Mouse (Mus musculus): ENCODE data around the gene Ints14.
"Not testable (repeated sequence)": the region's sequence is repeated elsewhere in the genome, so short reads cannot be mapped to it uniquely, and the experiment has no call there.

Ints14 gene

DNA sequence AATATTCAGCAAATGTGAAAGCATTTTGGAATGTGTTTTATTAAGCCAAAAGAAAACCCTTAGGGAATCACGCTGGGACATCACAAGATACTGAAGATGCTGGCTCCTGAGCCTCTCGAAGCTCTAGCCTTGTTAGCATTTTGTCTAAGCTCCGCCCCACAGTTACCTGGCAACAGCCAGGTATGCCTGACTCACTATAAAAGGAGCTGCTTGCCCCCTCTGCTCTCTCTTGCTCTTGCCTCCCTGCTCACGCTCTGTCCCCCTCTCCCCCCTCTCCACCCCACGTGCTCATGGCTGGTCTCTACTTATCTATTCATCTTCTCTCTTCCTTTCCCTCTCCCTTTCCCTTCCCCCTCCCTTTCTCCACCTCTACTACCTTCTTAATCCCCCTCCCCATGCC lies 8.7 kb upstream of the Ints14 start:
- no peak for DNase-seq (ENCODE audit: low read depth, low spot score)

DNA sequence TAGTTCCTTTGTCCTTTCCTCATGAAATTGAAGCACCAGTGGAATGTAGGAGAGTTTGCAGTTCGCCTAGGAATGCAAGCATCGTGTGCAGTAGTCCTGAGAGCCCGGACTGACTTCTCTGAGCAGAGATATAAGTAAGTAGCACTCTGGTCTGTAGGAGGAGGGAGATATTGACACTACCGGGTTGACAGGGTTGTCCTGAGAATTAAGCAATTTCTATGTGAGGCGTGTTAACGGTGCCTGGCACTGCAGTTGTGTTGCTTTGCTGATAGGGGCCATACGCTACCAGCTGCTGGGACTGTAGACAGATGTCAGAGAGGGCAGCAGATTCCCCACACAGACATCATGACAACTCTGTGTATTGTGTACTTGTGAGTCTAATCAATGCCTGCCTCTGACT lies 7.5 kb upstream of the Ints14 start:
- no peak for DNase-seq (ENCODE audit: low read depth, low spot score)

DNA sequence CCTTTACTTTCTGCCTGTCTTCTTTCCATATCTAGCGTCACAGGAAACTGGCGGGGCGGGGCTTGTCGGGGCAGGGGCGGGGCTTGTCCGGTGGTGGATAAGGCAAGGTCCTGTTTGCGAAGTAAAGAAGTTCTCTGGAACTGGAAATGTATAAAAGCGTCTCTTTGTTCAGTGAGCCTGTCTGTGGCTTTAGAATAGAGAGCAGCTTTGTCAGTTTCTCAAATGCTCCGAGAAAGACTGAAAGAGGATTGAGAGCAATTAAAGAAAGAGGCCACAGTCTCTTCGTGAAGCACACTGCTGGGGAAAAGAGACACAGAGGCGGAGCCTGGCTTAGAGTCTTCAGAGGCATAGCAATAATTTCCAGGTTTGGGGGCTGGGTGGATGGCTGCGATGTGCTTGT lies 4.4 kb upstream of the Ints14 start:
- DNase-seq (ENCODE audit: low read depth, low spot score) = peak; percentile 71

GRCm38 (mm10) chr9:64957276-64957675 lies 3.4 kb upstream of the Ints14 start:
- DNase-seq (ENCODE audit: low read depth, low spot score) = no peak

GRCm38 (mm10) chr9:64960978-64961320 lies 244 bp downstream of the Ints14 start:
- no peak for DNase-seq (ENCODE audit: low read depth, low spot score)

- no peak for DNase-seq (ENCODE audit: low read depth, low spot score)
Measured at GRCm38 (mm10) chr9:64980548-64980947, 19.8 kb downstream of the Ints14 start.

DNA sequence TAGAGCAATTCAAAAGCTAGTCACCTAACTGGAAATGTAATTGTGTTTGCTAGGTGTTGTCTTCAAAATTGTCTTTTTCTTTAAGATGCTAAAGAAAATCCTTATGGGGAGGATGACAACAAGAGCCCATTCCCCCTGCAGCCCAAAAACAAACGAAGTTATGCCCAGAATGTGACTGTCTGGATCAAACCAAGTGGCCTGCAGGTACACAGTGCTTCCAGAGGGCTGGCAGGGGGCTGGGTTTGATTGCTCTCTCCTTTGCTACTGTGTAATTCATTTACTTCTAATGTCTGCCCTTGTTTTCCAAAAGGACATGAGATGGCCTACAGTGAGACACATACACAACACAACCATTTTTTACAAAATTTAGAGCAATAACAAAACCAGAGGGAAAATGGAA lies 21.2 kb downstream of the Ints14 start:
- no peak for DNase-seq (ENCODE audit: low read depth, low spot score)

- DNase-seq (ENCODE audit: low read depth, low spot score) = no peak
Measured at GRCm38 (mm10) chr9:64985037-64985794, 24.5 kb downstream of the Ints14 start.

DNA sequence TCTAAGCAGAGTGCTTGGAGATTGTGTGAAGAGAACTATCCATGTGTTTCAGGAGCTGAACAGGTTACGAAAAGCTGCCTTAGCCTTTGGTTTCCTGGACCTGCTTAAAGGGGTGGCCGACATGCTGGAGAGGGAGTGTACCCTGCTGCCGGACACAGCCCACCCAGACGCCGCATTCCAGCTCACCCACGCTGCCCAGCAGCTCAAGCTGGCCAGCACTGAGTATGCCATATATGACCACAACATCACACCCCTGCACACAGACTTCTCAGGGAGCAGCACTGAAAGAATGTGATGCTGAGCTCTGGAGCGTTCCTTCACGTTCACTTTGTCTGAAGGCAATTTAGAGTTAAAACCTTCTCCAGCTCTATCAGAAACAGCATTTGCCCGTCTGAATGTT lies 25.1 kb downstream of the Ints14 start:
- no peak for DNase-seq (ENCODE audit: low read depth, low spot score)

DNA sequence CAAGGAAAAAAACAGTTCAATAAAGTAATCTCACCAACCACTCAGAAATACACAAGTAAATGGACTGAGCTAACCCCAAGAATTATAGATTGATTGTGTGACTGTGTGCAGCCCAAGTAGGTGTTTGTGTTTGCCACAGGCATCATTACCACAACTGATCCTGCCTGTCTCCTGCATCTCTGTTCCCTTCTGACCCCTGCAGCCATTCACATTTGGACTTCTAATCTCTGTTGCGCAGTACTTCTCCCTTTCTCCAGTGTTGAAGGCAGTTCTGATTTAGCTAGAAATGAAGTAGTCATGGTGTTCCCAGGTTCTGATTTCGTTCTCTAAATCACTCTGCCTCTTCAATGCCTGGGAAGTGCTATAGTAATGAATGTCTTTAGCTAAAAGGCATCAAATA lies 26.9 kb downstream of the Ints14 start:
- no peak for DNase-seq (ENCODE audit: low read depth, low spot score)

GRCm38 (mm10) chr9:64988443-64988842 lies 27.7 kb downstream of the Ints14 start:
- DNase-seq (ENCODE audit: low read depth, low spot score) = no peak

DNA sequence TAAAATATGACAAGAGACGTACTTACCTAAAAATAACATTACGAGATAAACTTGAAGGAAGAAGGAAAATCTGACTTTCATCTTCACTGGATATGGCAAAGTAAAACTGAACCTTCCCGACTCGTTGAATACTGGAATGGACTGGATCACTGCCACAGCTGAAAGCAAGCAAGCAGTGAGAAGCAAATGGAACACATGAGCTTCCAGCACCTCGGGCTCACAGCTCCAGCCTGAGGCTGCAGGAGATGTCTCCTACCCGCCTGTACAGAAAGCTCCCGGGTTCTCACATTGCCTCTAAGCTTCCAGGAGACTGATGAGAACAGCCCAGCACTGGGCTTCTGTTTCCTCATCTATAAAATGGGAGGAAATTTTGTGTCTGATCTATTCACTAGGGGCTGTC lies 29.6 kb downstream of the Ints14 start:
- DNase-seq (ENCODE audit: low read depth, low spot score) = no peak

DNA sequence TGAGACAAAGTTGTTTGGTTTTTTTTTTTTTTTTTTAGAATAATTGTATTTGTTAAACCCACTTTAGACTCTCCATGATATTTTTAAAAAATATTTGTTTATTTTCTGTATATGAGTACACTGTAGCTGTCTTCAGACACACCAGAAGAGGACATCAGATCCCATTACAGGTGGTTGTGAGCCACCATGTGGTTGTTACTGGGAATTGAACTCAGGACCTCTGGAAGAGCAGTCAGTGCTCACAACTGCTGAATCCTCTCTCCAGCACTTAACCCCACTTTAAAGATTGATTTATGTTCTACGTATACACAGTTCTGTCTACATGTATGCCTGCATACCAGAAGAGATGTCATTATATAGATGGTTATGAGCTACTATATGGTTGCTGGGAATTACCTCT lies 34.8 kb downstream of the Ints14 start:
- not testable (repeated sequence) for DNase-seq (ENCODE audit: low read depth, low spot score)

DNA sequence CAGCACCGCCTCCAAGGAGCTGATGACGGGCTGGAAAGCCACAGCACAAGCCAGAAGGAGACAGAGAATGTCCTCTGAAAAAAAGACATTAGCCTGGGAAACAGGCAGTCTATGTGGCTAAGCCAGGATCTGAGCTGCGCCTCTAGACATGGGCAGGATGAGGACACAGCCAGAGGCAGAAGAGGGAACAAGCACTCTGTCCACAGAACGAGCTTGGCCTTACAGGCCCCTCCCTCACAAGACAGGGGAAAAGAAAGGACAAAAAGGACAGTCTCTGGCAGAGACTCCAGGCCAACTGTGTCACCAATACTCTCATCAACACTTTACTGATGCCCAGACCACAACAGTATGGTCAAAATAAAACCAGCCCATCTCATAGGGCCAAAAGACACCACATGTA lies 40.8 kb downstream of the Ints14 start:
- DNase-seq (ENCODE audit: low read depth, low spot score) = no peak

GRCm38 (mm10) chr9:65005737-65006136 lies 45.0 kb downstream of the Ints14 start:
- DNase-seq (ENCODE audit: low read depth, low spot score) = no peak

DNA sequence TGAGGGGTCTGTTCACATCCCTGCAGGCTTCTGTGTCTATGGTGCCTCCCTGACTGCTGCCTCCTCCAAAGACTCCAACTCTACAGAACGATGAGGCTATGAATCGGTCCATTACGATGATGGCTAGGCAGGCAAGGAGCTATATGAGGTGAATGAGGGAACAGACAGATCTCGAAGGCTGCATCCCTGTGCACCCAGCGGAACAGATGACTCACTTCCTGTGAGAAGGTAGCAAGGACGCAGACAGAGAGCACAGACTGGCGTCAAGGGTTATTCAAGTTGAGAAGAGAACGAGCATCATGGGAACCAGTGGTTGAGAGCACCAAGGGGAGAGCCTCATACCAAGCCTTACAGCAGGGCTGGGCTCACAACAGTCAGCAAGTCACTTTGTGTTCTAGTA lies 49.9 kb downstream of the Ints14 start:
- DNase-seq (ENCODE audit: low read depth, low spot score) = peak; percentile 20

- peak; percentile 18 for DNase-seq (ENCODE audit: low read depth, low spot score)
Measured at GRCm38 (mm10) chr9:65011304-65011703, 50.6 kb downstream of the Ints14 start.

GRCm38 (mm10) chr9:65015461-65016222 lies 54.9 kb downstream of the Ints14 start:
- DNase-seq (ENCODE audit: low read depth, low spot score) = no peak

DNA sequence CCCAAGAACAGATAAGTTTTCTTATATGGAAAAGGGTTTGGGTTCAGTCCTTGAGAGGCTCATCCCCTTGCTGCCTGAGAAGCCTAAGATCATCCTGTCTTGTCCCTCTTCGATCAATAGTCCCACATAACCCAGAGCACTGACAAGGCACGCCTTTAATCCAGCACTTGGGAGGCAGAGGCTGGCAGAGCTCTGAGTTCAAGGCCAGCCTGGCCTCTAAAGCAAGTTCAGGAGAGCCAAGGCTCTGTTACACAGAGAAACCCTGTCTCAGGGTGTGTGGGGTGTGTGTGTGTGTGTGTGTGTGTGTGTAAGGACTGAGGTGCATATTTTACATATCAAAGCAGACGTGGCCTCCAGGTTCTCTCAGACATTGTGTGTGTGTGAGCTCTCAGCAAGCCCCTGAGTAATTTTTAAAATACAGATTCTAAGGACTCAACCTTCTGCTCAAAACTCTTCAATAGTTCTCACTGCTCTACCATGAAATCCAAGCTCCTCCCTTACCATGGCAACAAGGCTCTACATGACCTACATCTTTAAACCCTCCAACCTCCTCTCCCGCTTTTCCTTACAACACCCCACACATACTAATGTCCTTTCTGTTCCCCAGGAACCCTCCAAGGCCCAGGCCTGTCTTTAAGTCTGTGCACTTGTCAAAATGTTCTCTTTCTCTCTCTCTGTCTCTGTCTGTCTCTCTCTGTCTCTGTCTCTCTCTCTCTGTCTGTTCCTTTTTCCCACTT lies 55.7 kb downstream of the Ints14 start:
- DNase-seq (ENCODE audit: low read depth, low spot score) = no peak

DNA sequence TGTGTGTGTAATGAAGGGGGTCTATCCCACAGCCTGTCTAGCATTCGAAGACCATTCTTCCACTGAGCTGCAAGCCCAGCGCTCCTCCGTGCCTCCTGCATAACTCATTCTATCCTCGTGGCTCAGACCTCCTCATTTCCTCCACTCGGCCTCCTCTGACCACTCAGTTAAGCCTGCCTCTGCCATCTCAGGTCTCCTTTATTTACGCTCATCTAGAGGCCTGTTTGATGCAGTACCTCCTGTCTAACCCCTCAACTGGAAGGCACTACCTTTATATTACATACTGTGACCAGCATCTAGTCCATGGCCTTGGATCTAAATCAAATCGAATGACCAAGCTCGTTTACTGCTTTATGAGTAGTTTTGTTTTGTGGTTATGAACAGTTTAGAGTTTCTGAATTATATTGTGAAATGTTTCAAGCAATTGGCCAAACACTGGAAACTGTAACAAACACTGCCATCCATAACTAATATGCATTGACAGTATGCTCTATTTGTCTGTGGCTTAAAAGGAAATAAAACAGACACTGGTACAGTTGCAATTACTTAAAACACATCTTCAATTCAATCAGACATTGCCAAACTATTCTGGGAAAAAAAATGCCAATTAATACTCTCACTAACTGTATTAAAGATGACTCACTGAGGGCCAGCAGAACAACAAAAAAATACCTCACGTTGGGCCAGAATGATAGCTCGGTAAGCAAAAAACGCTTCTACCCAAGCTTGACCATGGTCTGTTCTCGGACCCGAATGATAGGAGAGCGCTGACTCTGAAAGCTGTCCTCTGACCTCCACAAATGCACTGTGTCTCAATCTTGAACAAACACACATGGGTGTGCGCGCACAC lies 56.5 kb downstream of the Ints14 start:
- DNase-seq (ENCODE audit: low read depth, low spot score) = no peak

- no peak for DNase-seq (ENCODE audit: low read depth, low spot score)
Measured at GRCm38 (mm10) chr9:65017896-65018295, 57.2 kb downstream of the Ints14 start.
